ENCODE assay signal across 16 mouse cellular contexts in genomic region chr11:107372688-107373087, GRCm38 (mm10).
DNase-seq lines count a peak whose midpoint lies in the region; ATAC-seq and TF ChIP-seq lines count a peak whose summit lies in the region.
"Had no signal": no experiment of that assay in that cellular context is flagged by ENCODE, and none has a peak within 500 bp of the region (broad histone marks: within the 10 kb centered on the region; RNA-seq: fewer than 3 reads in every experiment).

No protein-coding gene starts in this region.

- H3K4me1 ChIP-seq in hindbrain, postnatal 0 days (ENCODE audit: insufficient read depth, low read length), result peaks cover 4% of the 10 kb centered on the region; the same call in 1 of the 2 replicates
- 0 out of 2 replicates have a peak, but pooled peaks cover 7% of the 10 kb centered on the region for H3K4me1 ChIP-seq in heart, embryonic 12.5 days (replicated peaks)

- H3K4me2 ChIP-seq in hindbrain, postnatal 0 days (ENCODE audit: low read depth, low read length), result no peak overlapping the region
- no peak overlapping the region for H3K4me2 ChIP-seq in heart, embryonic 12.5 days
- H3K4me2 ChIP-seq: embryonic facial prominence, embryonic 15.5 days; lung, embryonic 15.5 days had no signal

- TF ChIP-seq CTCF in hindbrain, postnatal 0 days (IDR thresholded peaks at IDR 0.05; ENCODE audit: low read depth), result no peak

- H3K27ac ChIP-seq in hindbrain, postnatal 0 days, result peak overlapping the region; percentile 34
- H3K27ac ChIP-seq in heart, embryonic 12.5 days (ENCODE audit: poor library complexity, severe bottlenecking), result no peak overlapping the region
- H3K27ac ChIP-seq: embryonic facial prominence, embryonic 15.5 days; lung, embryonic 15.5 days had no signal

- H3K36me3 ChIP-seq in hindbrain, postnatal 0 days (ENCODE audit: insufficient read depth, low read length), result no peaks in the 10 kb centered on the region
- no peaks in the 10 kb centered on the region for H3K36me3 ChIP-seq in heart, embryonic 12.5 days
- H3K36me3 ChIP-seq: embryonic facial prominence, embryonic 15.5 days; lung, embryonic 15.5 days had no signal

- no peaks in the 10 kb centered on the region for H3K9me3 ChIP-seq in hindbrain, postnatal 0 days (ENCODE audit: low read length)
- H3K9me3 ChIP-seq in heart, embryonic 12.5 days (replicated peaks), result no peaks in the 10 kb centered on the region
- H3K9me3 ChIP-seq: embryonic facial prominence, embryonic 15.5 days; lung, embryonic 15.5 days had no signal

- WGBS in hindbrain, postnatal 0 days, result 42% methylated on average over 7 of the region's 7 CpGs
- 86% methylated on average over 7 of the region's 7 CpGs for WGBS in heart, embryonic 12.5 days

- ATAC-seq in frontal cortex, adult (ENCODE audit: low TSS enrichment), result peak; percentile 88
- no peak for ATAC-seq in hindbrain, postnatal 0 days
- ATAC-seq in heart, embryonic 12.5 days (ENCODE audit: insufficient number of reproducible peaks, low FRiP score), result no peak
- no peak for ATAC-seq in cerebellum, adult (ENCODE audit: insufficient number of reproducible peaks, low FRiP score, low TSS enrichment)

- no peak overlapping the region for H3K9ac ChIP-seq in hindbrain, postnatal 0 days (replicated peaks; ENCODE audit: low read length)
- no peak overlapping the region for H3K9ac ChIP-seq in heart, embryonic 12.5 days
- H3K9ac ChIP-seq: embryonic facial prominence, embryonic 15.5 days; lung, embryonic 15.5 days had no signal

- H3K27me3 ChIP-seq in hindbrain, postnatal 0 days (ENCODE audit: insufficient read depth, low read length), result no peaks in the 10 kb centered on the region
- no peaks in the 10 kb centered on the region for H3K27me3 ChIP-seq in heart, embryonic 12.5 days (replicated peaks)
- H3K27me3 ChIP-seq: embryonic facial prominence, embryonic 15.5 days; lung, embryonic 15.5 days had no signal

- H3K4me3 ChIP-seq in hindbrain, postnatal 0 days (ENCODE audit: low read length), result no peak overlapping the region
- H3K4me3 ChIP-seq in heart, embryonic 12.5 days, result no peak overlapping the region
- H3K4me3 ChIP-seq: embryonic facial prominence, embryonic 15.5 days; lung, embryonic 15.5 days had no signal

- DNase-seq in frontal cortex, postnatal 25 days (ENCODE audit: low spot score in 2 of 2), result no peak
- DNase-seq in right cerebral cortex, adult 18-20 months, result peak; percentile 29
- DNase-seq in right cerebral cortex, postnatal 25 days, result no peak
- no peak for DNase-seq in hindbrain, postnatal 0 days (ENCODE audit: low spot score)
- peak; percentile 25 for DNase-seq in right cerebral cortex, postnatal 4 days
- DNase-seq: adrenal gland, postnatal 25 days; cerebellum, postnatal 25 days; heart, postnatal 36 days; kidney, adult 2 months; kidney, postnatal 4 days; thymus, adult 2 months had no signal

Comparison
In these comparisons a context has a peak if more than half of its experiments do, and no peak if none do; other contexts are left out.
1. DNase-seq: peak in right cerebral cortex, adult 18-20 months (single experiment) and right cerebral cortex, postnatal 4 days (single experiment); none in frontal cortex, postnatal 25 days (0 of 2), right cerebral cortex, postnatal 25 days (single experiment) and hindbrain, postnatal 0 days (single experiment).